Mouse (Mus musculus) spleen, adult 2 months (tissue): ENCODE measurements around the gene Psmc6. TPM values are rescaled to one million over a fixed set of nuclear protein-coding genes. Genes with fewer than 3 reads are reported as not detected.

Source experiments
- DNase-seq, 2 experiments: peaks; one replicate each; pipeline versions ENCODE4 v3.0.0 to v3.0.0-alpha.2; 2012 to 2021; ENCODE audit warnings: low spot score in 2 of 2, low read depth in 1 of 2
- H3K27ac ChIP-seq: fragments of 200-500 bp; 2 replicates; pipeline ENCODE4 v1.5.1; 2012; ENCODE audit warnings: low read length, inconsistent platforms; ENCODE audit not compliant: insufficient read depth
- H3K27me3 ChIP-seq: fragments of 200-500 bp; 2 replicates; pipeline ENCODE4 v1.6.1; 2012; ENCODE audit warnings: mild to moderate bottlenecking, moderate library complexity, low read length, inconsistent platforms; ENCODE audit not compliant: control insufficient read depth, insufficient read depth
- H3K36me3 ChIP-seq: fragments of 200-500 bp; 2 replicates; pipeline ENCODE4 v1.6.1; 2012; ENCODE audit warnings: mild to moderate bottlenecking, low read length, inconsistent platforms; ENCODE audit not compliant: control insufficient read depth, insufficient read depth
- H3K4me1 ChIP-seq: fragments of 200-500 bp; 2 replicates; pipeline ENCODE4 v1.6.1; 2011; ENCODE audit warnings: inconsistent platforms; ENCODE audit not compliant: control insufficient read depth, insufficient read depth, insufficient read length
- H3K4me3 ChIP-seq: fragments of 200-500 bp; 2 replicates; pipeline ENCODE4 v1.5.1; 2011; ENCODE audit warnings: mild to moderate bottlenecking, inconsistent platforms; ENCODE audit not compliant: insufficient read depth, insufficient read length; ENCODE audit errors: extremely low read depth
- CTCF ChIP-seq: fragments of 200-500 bp; IDR thresholded peaks from 2 replicates; pipeline ENCODE4 v1.5.1; 2011; ENCODE audit warnings: mild to moderate bottlenecking, inconsistent platforms; ENCODE audit not compliant: insufficient read depth, insufficient read length, insufficient replicate concordance; ENCODE audit errors: extremely low read depth
- POLR2A ChIP-seq: fragments of 200-500 bp; IDR thresholded peaks from 2 replicates; pipeline ENCODE4 v1.6.1; 2011; ENCODE audit warnings: low read depth, low read length, inconsistent platforms
- WGBS: fragments of 180-500 bp; shearing (Covaris S2); methylation state at CpG from one replicate; pipeline ENCODE4 v1.1.7; 2018; 5-methylcytosine and 5-hydroxymethylcytosine counted together
- polyA plus RNA-seq: library from polyadenylated mRNA; depleted of rRNA; stranded (reverse); fragments of >200 nt; gene quantifications from 2 replicates; pipeline ENCODE4 v1.2.3, GENCODE M21; 2012

Psmc6 gene
- polyA plus RNA-seq, 1 experiment: 10.3 TPM

DNA sequence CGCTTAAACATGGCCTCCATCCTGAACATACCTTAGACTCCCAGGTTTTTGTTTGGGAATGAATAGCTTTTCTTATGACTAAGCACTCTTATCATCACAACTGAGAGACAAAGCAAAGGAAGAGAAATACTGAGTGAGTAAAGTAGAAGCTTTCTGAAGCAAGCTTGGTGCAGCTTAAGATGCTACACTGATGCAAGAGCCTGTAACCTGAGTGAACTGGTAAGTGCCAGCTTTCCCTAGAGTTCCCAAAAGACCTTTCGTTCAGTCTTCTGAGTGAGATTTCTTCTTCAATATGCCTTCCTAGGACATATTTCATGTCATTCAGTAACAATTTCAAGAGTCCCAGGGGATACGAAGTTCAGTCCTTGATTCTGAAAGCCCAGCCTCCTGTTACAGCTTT is 8.5 kb upstream of the Psmc6 start:
- WGBS: 91% methylated on average over 3 of the region's 3 CpGs
- no peak overlapping the region for H3K4me3 ChIP-seq
- no peaks in the 10 kb centered on the region for H3K36me3 ChIP-seq
- no peak for DNase-seq
- H3K4me1 ChIP-seq: no peaks in the 10 kb centered on the region; the same call in 1 of the 2 replicates
- H3K27ac ChIP-seq: no peak overlapping the region
- H3K27me3 ChIP-seq: no peaks in the 10 kb centered on the region
- no peak for TF ChIP-seq CTCF
- no peak for TF ChIP-seq POLR2A

DNA sequence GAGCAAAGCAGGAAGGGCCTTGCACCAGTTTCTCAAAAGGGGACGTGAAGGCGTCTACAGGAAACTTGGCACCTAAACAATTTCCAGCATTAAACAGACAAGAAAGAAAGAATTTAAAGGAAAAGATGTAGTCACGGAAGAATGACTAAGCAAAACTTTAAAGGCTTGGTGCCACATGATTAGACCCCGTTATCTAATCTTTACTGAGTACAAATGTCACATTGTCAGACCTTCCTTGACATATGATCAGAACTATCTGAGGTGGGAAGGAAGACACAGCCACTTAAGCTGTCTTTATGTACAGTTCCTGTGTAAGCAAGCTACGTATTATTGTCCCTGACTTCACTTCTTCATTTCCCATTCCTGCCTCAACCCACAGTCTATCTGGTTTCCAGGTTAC is 8.0 kb upstream of the Psmc6 start:
- WGBS: 68% methylated on average over 5 of the region's 5 CpGs
- H3K36me3 ChIP-seq: no peaks in the 10 kb centered on the region
- H3K4me3 ChIP-seq: no peak overlapping the region
- no peak overlapping the region for H3K27ac ChIP-seq
- H3K27me3 ChIP-seq: no peaks in the 10 kb centered on the region
- TF ChIP-seq POLR2A (no peak), CTCF (no peak)
- no peak for DNase-seq
- no peaks in the 10 kb centered on the region; the same call in 1 of the 2 replicates for H3K4me1 ChIP-seq

DNA sequence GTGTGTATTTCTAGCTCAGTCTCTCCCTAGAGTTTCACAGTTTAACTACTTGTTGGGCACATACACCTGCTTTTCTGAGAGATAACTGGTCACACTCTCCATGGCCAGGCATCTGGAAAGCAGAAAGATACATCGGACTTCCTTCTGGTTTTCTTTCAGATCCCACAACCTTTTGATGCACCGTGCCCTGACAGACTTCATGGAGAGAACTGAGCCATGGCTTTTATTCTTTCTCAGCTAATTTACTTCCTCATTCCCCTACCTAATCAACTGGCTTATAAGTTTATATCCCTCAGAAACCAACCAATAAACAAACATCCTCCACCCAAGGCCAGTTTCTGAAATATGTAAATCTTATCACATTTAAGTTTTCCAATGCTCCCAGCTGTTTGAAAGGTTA is 7.1 kb upstream of the Psmc6 start:
- Histone ChIP-seq H3K27ac (no peak overlapping the region), H3K4me3 (no peak overlapping the region), H3K4me1 (no peaks in the 10 kb centered on the region), H3K27me3 (no peaks in the 10 kb centered on the region), H3K36me3 (no peaks in the 10 kb centered on the region)
- DNase-seq: no peak
- TF ChIP-seq CTCF (no peak), POLR2A (no peak)
- WGBS: 77% methylated on average over 2 of the region's 2 CpGs

DNA sequence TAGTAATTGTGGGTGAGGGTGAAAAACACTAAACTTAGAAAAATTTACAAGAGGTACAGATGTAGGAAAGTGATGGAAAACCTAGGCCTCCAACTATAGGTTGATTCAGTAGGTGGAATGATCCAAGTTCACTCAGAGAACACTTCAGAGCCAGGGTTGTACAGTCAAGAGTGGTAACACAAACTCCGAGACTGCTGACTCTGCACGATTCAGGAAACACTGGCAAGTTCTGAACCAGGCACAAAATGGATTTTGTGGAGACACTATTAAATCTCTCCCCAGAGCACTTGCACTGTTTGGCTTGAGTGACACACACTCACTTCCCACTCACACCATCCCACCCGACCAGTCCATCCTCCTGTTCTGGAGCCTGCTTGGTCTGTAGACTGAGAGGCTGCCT is 6.3 kb upstream of the Psmc6 start:
- 86% methylated on average over 3 of the region's 3 CpGs for WGBS
- no peaks in the 10 kb centered on the region for H3K4me1 ChIP-seq
- no peaks in the 10 kb centered on the region for H3K27me3 ChIP-seq
- no peaks in the 10 kb centered on the region for H3K36me3 ChIP-seq
- no peak overlapping the region for H3K4me3 ChIP-seq
- DNase-seq: no peak
- TF ChIP-seq CTCF (no peak), POLR2A (no peak)
- H3K27ac ChIP-seq: no peak overlapping the region

DNA sequence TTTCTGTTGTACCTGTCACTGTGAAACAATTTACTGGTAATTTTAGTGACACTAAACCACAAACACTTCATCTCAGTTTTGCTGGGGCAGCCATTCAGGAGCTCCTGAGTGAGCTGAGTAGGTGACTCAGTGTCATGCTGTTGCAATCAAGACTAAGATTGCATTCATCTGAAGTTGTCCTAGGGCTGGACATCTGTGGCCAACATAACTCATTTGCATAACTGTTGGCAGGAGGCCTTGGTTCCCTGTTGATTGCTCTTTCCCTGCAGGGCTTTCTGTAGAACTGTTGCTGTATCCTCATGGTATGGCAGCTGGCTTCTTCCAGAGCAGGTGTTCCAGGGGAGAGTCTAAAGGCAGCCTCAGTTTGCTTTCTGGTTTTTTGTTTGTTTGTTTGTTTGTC is 4.1 kb upstream of the Psmc6 start:
- TF ChIP-seq CTCF: no peak
- no peak for TF ChIP-seq POLR2A
- Histone ChIP-seq H3K36me3 (no peaks in the 10 kb centered on the region), H3K27ac (no peak overlapping the region), H3K4me1 (no peaks in the 10 kb centered on the region), H3K4me3 (no peak overlapping the region), H3K27me3 (no peaks in the 10 kb centered on the region)
- no peak for DNase-seq

DNA sequence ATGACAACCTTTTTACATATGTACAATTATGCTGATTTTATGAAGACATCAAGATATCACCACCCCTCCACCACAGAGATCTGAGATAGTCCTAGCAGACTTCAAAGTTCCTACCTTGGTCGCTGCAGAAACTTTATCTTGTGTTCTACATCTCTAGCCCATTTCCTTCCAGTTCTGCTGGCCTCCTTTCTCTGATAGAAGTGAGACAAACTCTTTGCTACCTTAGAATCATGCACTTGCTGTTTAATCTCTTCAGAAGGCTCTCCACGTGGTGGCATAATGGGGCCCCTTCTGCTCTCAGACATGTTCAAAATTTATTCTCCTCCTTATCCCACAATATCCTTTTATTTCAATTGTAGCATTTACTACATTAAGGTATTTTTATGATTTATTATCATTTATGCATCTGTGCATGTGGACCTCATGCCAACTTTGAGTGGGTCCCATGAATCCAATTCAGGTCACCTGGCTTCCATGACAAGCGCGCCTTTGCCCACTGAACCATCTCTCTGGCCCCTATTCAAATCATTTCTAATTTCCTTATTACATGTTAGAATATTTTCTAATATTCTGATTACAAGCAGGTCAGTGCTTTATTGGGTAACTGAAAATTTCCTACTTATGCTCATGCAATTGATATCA is 1.4 kb upstream of the Psmc6 start:
- DNase-seq: no peak
- TF ChIP-seq CTCF: no peak
- no peak for TF ChIP-seq POLR2A
- WGBS: 65% methylated on average over 4 of the region's 4 CpGs

DNA sequence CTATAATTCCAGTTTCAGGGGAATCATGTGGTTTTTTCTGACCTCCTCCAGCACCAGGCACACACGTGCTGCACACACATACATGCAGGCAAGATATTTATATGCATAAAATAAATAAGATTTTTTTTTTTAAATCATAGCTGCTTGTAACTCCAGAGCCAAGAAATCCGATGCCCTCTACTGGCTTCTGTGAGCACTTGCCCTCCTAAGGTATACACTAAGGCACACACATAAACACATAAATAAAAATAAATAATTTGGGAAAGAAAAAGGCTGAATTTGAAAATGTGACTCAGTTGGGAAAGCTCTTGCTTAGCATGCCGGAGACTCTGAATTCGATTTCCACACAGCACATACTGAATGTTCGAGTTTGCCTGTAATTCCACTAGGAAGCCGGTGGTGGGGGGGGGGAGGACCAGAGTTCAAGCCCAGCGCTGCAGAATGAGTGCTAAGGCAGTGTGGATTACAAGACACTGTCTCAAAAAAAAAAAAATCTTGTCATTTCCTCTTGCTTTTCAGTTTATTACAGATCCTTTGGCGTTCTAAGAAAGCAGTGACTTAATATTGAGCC is 485 bp upstream of the Psmc6 start:
- no peak for DNase-seq
- H3K4me3 ChIP-seq: peak overlapping the region; percentile 20; the same call in 1 of the 2 replicates
- TF ChIP-seq POLR2A: no peak
- no peak for TF ChIP-seq CTCF
- H3K36me3 ChIP-seq: peaks cover 2% of the 10 kb centered on the region
- no peaks in the 10 kb centered on the region for H3K4me1 ChIP-seq
- H3K27ac ChIP-seq: peak overlapping the region; percentile 12; the same call in 1 of the 2 replicates
- WGBS: 19% methylated on average over 8 of the region's 8 CpGs
- H3K27me3 ChIP-seq: no peaks in the 10 kb centered on the region

More for the DNA sequence above, 1.4 kb upstream of the Psmc6 start:
- Histone ChIP-seq H3K4me1 (no peaks in the 10 kb centered on the region), H3K27me3 (no peaks in the 10 kb centered on the region), H3K27ac (no peak overlapping the region), H3K4me3 (no peak overlapping the region), H3K36me3 (no peaks in the 10 kb centered on the region; the same call in none of the 2 replicates)
